Mouse (Mus musculus) layer of hippocampus, adult 9-10 months (tissue): Measurements from ENCODE around the gene Gcfc2.

Experiments used
- DNase-seq: peaks from one replicate; pipeline ENCODE4 v3.0.0; 2022; ENCODE audit warnings: low spot score

Gene Gcfc2

GRCm38 (mm10) chr6:81979286-81979685, 55.8 kb downstream of the Gcfc2 start:
- no peak for DNase-seq

- DNase-seq: no peak
Observed at GRCm38 (mm10) chr6:81986171-81986570, 62.7 kb downstream of the Gcfc2 start.

- no peak for DNase-seq
Observed at GRCm38 (mm10) chr6:81986599-81986998, 63.1 kb downstream of the Gcfc2 start.

DNA sequence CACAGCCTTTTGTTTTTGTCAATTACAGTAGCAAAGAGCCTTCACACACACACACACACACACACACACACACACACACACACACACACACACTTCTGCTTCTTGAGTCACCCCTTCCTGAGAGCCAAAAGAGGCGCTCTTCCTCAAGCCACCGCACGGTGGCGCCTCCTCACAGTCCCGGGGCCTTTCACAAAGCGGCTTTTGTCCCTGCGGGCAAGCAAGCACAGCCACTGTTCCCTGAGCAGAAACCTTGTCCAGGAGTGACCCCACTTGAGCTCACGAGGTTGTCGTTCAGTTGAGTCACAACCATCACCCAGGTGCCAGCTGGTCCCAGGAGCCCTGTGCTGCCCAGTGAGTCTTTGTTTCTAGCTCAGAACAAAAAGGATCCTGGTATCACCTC, 63.5 kb downstream of the Gcfc2 start:
- peak; percentile 46 for DNase-seq

GRCm38 (mm10) chr6:81987580-81987979, 64.1 kb downstream of the Gcfc2 start:
- DNase-seq: peak; percentile 24

GRCm38 (mm10) chr6:81988341-81988740, 64.9 kb downstream of the Gcfc2 start:
- no peak for DNase-seq

GRCm38 (mm10) chr6:81990049-81990810, 66.8 kb downstream of the Gcfc2 start:
- no peak for DNase-seq
